Mouse (Mus musculus): Measurements from ENCODE around the gene Spem1. TPM values are rescaled to one million over a fixed set of nuclear protein-coding genes. Genes with fewer than 3 reads are reported as not detected.
A peak's percentile ranks its signal among the peaks of the same experiment; 100 is the strongest.

Gene Spem1
- total and polyA plus RNA-seq, 3 experiments, result not detected

DNA sequence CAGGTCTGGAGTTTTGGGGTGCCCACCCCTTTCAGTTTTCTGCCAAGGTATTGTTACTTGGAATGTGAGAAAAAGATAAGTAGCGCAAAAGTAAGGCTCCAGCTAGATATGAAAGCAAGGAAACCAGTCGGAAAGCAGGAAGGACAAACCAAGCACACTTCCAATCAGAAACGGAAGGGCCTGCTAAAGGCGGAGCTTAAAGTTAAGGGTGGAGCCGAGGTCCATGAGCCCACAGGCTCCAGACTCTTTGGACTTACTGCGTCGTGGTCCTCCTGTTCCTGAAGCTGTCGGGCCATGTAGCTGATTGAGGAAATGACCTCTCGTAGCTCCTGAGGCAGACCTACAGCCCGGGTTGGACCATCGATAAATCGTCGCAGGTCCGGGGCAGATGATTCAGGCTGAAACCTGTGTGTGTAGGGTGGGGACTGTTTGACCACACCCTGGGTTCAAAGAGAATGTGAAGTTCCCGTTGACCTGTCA, 37.1 kb downstream of the Spem1 start (continued):
- peak; percentile 92 for TF ChIP-seq ZMIZ1 (IDR thresholded peaks at IDR 0.05; ENCODE audit: low read depth, low read length)
- peak; percentile 88 for TF ChIP-seq TBP (conservative IDR thresholded peaks at IDR 0.05; ENCODE audit: low read depth, low read length)
- TF ChIP-seq POLR2A (IDR thresholded peaks at IDR 0.05; ENCODE audit: low read depth, low read length), result peak; percentile 94

GRCm38 (mm10) chr11:69781828-69782227, 40.2 kb downstream of the Spem1 start:
- TF ChIP-seq HCFC1 (IDR thresholded peaks at IDR 0.05; ENCODE audit: low read depth, low read length) (no peak), ZC3H11A (IDR thresholded peaks at IDR 0.05; ENCODE audit: low read depth, low read length) (no peak), ZMIZ1 (IDR thresholded peaks at IDR 0.05; ENCODE audit: low read depth, low read length) (no peak), RAD21 (IDR thresholded peaks at IDR 0.05; ENCODE audit: low read depth, low read length) (no peak), PAX5 (IDR thresholded peaks at IDR 0.05; ENCODE audit: low read length) (no peak), KAT2A (IDR thresholded peaks at IDR 0.05; ENCODE audit: insufficient replicate concordance, low read length) (no peak), NRF1 (IDR thresholded peaks at IDR 0.05; ENCODE audit: low read depth, low read length) (no peak), MYC (IDR thresholded peaks at IDR 0.05; ENCODE audit: low read depth, low read length) (no peak), JUND (conservative IDR thresholded peaks at IDR 0.05; ENCODE audit: low read depth, low read length) (no peak), ZNF384 (IDR thresholded peaks at IDR 0.05; ENCODE audit: low read depth, low read length) (no peak), MEF2A (IDR thresholded peaks at IDR 0.05; ENCODE audit: borderline replicate concordance, low read depth, low read length) (no peak), TCF12 (IDR thresholded peaks at IDR 0.05; ENCODE audit: low read depth, low read length) (no peak), ELF1 (IDR thresholded peaks at IDR 0.05; ENCODE audit: low read depth, low read length) (no peak), ZKSCAN1 (IDR thresholded peaks at IDR 0.05; ENCODE audit: borderline replicate concordance, low read depth, low read length) (no peak), RCOR1 (conservative IDR thresholded peaks at IDR 0.05; ENCODE audit: low read depth, low read length) (no peak), EP300 (IDR thresholded peaks at IDR 0.05; ENCODE audit: low read length) (no peak), SIN3A (IDR thresholded peaks at IDR 0.05; ENCODE audit: low read length) (no peak)
- in situ Hi-C loops (cut with MboI; ENCODE audit: low pct_ligation_motif_present, low pct_unique_long_range_greater_than_20kb, low sequenced_read_pairs), result no loop called here
- Histone ChIP-seq H3K9me3 (replicated peaks; ENCODE audit: low read length) (no peaks in the 10 kb centered on the region), H3K79me2 (replicated peaks; ENCODE audit: control insufficient read depth, extremely low read depth, insufficient read depth, poor library complexity, severe bottlenecking) (no peaks in the 10 kb centered on the region), H3K4me1 (ENCODE audit: control insufficient read depth in 1 of 2, insufficient read depth in 2 of 2) (peaks cover 17 to 47% of the 10 kb centered on the region in 2 experiments), H3K9ac (ENCODE audit: insufficient read depth, low read depth) (no peak overlapping the region), H3K36me3 (replicated peaks in 1 of 2; ENCODE audit: control insufficient read depth in 1 of 2, insufficient read depth in 1 of 2, low read length in 1 of 2) (peaks cover 4 to 35% of the 10 kb centered on the region in 2 experiments), H3K27ac (ENCODE audit: insufficient read depth, low read depth) (no peak overlapping the region), H3K4me2 (ENCODE audit: insufficient read depth, low read depth, poor library complexity, severe bottlenecking) (no peak overlapping the region), H3K4me3 (replicated peaks in 1 of 3; ENCODE audit: low read depth in 2 of 3, low read length in 2 of 3, poor library complexity in 1 of 3) (no peak overlapping the region), H3K27me3 (replicated peaks) (no peaks in the 10 kb centered on the region)
- no peak for DNase-seq (ENCODE audit: extremely low read depth)
- dilution Hi-C loops (cut with MboI; ENCODE audit: extremely low pct_ligation_motif_present, extremely low pct_unique_long_range_greater_than_20kb, low sequenced_read_pairs), result no loop called here

- Histone ChIP-seq H3K27ac (ENCODE audit: insufficient read depth, low read depth) (no peak overlapping the region), H3K79me2 (replicated peaks; ENCODE audit: control insufficient read depth, extremely low read depth, insufficient read depth, poor library complexity, severe bottlenecking) (no peaks in the 10 kb centered on the region), H3K4me1 (ENCODE audit: control insufficient read depth in 1 of 2, insufficient read depth in 2 of 2) (peaks cover 40 to 66% of the 10 kb centered on the region in 2 experiments), H3K9me3 (replicated peaks; ENCODE audit: low read length) (no peaks in the 10 kb centered on the region), H3K9ac (ENCODE audit: insufficient read depth, low read depth) (no peak overlapping the region), H3K4me3 (replicated peaks in 1 of 3; ENCODE audit: low read depth in 2 of 3, low read length in 2 of 3, poor library complexity in 1 of 3) (no peak overlapping the region), H3K27me3 (replicated peaks) (no peaks in the 10 kb centered on the region), H3K4me2 (ENCODE audit: insufficient read depth, low read depth, poor library complexity, severe bottlenecking) (no peak overlapping the region), H3K36me3 (replicated peaks in 1 of 2; ENCODE audit: control insufficient read depth in 1 of 2, insufficient read depth in 1 of 2, low read length in 1 of 2) (peaks cover 8 to 40% of the 10 kb centered on the region in 2 experiments)
- dilution Hi-C loops (cut with MboI; ENCODE audit: extremely low pct_ligation_motif_present, extremely low pct_unique_long_range_greater_than_20kb, low sequenced_read_pairs) (no loop called here), in situ Hi-C loops (cut with MboI; ENCODE audit: low pct_ligation_motif_present, low pct_unique_long_range_greater_than_20kb, low sequenced_read_pairs) (no loop called here)
- no peak for TF ChIP-seq MAFK (IDR thresholded peaks at IDR 0.05; ENCODE audit: insufficient replicate concordance, low read length)
- no peak for TF ChIP-seq MAZ (IDR thresholded peaks at IDR 0.05; ENCODE audit: low read depth, low read length)
- no peak for TF ChIP-seq EP300 (IDR thresholded peaks at IDR 0.05; ENCODE audit: low read length)
- TF ChIP-seq POLR2A (IDR thresholded peaks at IDR 0.05; ENCODE audit: low read depth, low read length), result no peak
- no peak for TF ChIP-seq MAX (IDR thresholded peaks at IDR 0.05; ENCODE audit: low read length)
- no peak for TF ChIP-seq PAX5 (IDR thresholded peaks at IDR 0.05; ENCODE audit: low read length)
- TF ChIP-seq CTCF (conservative IDR thresholded peaks at IDR 0.05 in 1 of 2, IDR thresholded peaks at IDR 0.05 in 1 of 2; ENCODE audit: low read depth in 2 of 2, low read length in 2 of 2), result no peak
- no peak for TF ChIP-seq HCFC1 (IDR thresholded peaks at IDR 0.05; ENCODE audit: low read depth, low read length)
- no peak for TF ChIP-seq GABPA (IDR thresholded peaks at IDR 0.05; ENCODE audit: insufficient replicate concordance, low read depth, low read length)
- TF ChIP-seq ZMIZ1 (IDR thresholded peaks at IDR 0.05; ENCODE audit: low read depth, low read length), result no peak
- DNase-seq (ENCODE audit: extremely low read depth), result no peak
These were observed 43.0 kb downstream of the Spem1 start for GRCm38 (mm10) chr11:69778985-69779384.
